Mouse (Mus musculus): ENCODE measurements around the gene Ypel2.

Ypel2 gene

DNA sequence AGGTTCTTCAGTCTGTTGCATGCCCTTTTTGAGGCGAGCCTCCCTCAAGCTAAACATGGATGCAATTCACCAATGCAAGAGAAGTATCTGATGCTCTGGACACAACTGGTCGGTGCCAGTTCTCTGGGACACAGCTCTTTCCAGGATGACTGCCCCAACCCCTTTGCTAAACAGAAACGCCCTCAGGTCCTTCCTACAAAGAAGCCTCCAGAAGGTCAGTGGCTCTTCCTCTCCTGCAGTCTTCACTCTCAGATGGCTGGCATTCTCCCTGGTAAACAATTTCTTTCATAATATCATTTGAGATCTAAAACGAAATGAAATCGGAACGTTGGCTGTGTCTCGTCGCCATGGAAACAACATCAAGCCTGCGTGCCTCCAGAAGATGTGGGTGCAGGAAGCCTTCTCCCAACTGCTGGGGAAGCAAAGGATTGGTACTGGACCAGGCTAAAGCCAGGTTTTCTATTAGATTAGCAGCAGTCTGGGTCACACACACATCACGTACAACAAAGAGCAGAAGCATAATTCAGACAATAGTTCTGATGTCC is 62.8 kb downstream of the Ypel2 start:
- no peak for DNase-seq (ENCODE audit: low spot score)

DNA sequence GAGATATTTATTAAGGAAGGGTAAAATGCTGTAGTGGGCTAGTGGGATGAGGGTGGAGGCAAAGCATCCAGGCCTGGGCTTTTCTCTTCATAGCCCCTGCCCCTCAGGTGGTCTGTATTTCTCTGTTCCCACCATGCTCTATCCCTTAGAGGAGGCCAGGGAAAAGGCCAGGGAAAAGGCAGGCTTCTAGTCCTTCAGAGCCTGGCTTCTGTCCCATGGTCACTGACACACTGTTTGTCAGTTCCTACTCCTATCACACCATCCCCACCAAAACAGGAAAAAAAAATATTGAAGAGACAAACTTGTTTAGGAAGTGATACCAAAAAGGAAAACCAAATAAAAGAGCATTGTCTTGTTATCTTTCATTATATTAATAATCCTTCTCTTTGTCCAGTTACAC is 63.5 kb downstream of the Ypel2 start:
- no peak for DNase-seq (ENCODE audit: low spot score)

- no peak for DNase-seq (ENCODE audit: low spot score)
Observed at GRCm38 (mm10) chr11:86929531-86929930, 64.0 kb downstream of the Ypel2 start.

DNA sequence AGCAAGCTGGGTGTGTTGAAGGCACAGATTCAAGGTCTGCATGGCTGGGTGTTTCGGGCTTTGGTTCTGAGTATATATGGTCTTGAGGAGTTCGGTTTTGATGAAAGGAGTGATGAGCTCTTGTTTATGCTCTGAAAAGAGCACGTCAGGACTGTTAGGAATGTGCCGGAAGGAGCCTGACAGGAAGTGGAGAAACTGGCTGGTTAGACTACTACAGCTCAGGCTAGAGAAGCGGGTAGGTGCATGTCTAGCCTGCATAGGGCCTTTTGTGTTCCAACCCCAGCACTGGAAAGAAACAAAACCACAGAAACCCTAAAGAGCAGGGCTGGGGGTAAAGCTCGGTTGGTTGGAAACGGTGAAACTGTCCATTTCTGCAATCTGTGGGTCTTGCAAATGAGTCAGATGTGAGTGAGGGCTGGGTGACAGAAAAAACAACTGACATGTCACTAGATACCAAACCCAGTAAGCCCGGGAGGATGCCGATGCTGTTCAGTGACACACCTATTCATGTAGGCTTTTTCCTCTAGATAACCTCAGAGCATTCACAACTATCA is 68.3 kb downstream of the Ypel2 start:
- no peak for DNase-seq (ENCODE audit: low spot score)

- no peak for DNase-seq (ENCODE audit: low spot score)
Observed at GRCm38 (mm10) chr11:86924629-86925028, 68.9 kb downstream of the Ypel2 start.

DNA sequence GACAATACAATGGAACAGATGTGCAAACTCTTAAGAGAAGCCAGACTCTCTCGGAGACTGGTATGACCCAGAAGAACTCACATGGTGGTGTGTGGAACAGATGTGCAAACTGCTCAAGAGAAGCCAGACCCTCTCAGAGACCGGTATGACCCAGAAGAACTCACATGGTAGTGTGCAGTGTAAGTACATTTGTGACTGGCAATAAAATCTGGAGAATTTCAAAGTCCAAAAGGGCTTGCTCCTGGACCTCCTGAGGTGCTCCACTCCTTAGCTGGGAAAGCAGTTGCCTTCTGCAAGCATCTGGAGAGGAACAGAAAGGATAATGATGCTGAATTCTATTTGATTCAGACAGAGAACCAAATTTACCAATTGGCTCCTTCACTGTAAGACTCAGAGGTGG is 69.9 kb downstream of the Ypel2 start:
- DNase-seq (ENCODE audit: low spot score), result no peak

DNA sequence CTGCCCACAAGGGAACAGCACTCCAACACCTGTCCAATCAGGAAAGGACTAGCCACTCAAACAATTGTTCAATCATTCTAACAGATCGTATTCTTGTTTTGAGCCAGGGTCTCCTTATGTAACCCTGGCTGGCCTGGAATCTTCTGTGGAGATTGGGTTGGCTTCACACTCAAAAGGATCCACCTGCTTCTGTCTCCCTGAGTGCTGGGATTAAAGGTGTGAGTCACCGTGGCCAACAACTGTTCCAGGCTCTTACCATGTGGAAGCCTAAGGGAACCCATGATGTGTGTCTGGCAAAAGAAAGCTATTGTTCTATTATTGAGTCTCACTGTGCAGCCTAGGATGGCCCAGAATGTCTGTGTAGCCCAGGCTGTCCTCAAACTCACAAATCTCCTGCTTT is 71.5 kb downstream of the Ypel2 start:
- DNase-seq (ENCODE audit: low spot score), result no peak

GRCm38 (mm10) chr11:86921335-86921734 is 72.2 kb downstream of the Ypel2 start:
- no peak for DNase-seq (ENCODE audit: low spot score)

DNA sequence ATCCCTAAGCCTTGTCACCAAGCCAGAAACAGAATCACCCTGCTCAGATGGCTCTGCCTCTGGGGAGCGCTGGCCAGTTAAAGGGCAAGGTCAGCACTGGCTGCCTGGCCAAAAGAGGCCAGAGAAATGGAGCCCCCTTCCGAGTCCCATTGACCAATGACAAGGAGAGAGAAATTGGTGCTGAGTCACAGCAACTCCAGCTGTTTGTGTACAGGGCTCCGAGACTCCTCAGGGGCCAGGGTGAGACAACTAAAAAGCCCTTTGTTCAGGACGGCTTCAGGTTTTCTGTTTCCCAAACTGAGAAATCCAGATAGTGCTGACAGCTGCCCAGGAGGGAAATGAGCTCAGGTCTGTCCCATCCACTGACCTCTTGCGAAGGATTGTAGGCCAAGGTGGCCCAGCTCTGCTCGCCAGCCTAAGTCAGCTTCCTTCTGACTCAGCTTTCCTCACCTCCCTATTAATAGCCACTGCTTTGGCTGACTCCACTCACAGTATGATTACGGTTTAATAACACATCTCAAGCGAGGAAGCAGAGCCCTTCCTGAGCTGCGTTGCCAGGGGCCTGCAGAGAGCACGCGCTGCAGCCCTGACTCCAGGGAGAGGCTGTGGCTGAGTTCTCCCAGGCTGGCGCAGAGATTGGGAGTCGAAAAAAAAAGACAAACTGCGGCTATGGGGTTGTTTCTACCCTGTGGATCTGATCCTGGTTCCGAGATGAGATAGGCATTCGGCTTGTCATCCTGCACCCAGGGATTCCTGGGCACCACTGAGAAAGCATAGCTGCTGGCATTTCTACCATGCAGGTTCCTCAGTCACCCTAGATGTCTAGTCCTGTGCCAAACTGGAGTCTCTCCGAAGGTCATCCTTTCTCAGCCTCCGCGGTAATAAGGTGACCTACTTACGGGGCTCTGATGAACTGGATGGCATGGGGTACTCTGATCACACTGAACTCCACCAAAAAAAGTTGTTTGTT is 73.1 kb downstream of the Ypel2 start:
- DNase-seq (ENCODE audit: low spot score), result no peak

DNA sequence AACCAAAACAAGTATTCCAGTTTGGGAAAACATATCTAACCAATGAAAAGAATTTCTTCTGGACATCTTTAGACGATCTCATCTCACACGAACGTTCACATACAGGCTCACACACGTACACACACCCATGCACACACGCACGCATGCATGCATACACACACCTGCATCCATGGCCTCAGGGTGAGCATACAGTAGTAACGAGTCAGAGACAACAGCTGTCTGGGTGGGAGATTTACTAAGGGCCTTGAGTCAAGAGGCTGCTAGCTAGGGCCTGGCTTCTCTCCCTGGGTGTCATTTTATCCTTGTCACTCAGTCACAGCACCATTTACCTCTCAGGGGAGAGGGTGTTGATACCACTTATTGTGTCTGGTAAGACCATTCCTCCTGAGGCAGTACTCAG is 74.0 kb downstream of the Ypel2 start:
- no peak for DNase-seq (ENCODE audit: low spot score)

GRCm38 (mm10) chr11:86917536-86917935 is 76.0 kb downstream of the Ypel2 start:
- DNase-seq (ENCODE audit: low spot score), result no peak

- DNase-seq (ENCODE audit: low spot score), result no peak
Observed at GRCm38 (mm10) chr11:86916596-86917249, 76.8 kb downstream of the Ypel2 start.

- no peak for DNase-seq (ENCODE audit: low spot score)
Observed at GRCm38 (mm10) chr11:86914329-86914728, 79.2 kb downstream of the Ypel2 start.

DNA sequence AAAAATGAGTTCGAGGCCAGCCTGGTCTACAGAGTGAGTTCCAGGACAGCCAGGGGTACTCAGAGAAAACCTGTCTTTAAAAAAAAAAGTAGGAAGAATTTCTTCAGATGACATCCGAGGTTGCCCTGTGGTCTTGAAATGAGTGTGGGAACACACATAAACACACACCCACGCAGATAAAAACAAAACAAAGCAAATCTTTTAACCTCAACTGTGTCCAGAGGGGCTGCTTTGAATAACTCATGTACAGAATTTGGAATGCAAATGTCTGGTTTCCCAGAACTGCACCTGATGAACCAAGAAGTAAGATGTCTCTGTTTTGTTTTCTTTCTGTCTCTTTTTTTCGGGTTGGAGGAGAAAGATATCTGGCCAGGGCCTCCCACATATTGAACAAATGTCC is 83.3 kb downstream of the Ypel2 start:
- DNase-seq (ENCODE audit: low spot score), result no peak

DNA sequence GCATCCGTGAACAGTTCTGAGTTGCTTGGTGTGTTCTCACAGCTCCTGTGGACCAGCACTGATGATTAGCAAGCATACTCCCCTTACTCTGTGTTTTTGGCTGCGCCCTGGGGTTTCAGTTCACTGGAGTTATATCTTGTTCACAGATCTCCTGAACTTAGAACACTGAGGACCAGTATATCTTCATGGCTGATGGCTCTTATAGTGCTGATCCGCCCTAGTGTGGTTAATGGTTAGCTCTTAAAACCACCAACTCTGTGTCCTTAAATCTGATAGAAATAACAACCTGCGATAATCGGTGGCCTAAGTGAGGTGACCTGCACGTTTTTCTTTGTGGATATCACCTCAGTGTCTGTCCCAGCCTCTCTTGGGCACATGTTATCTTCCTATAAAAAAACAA is 84.5 kb downstream of the Ypel2 start:
- DNase-seq (ENCODE audit: low spot score), result no peak

DNA sequence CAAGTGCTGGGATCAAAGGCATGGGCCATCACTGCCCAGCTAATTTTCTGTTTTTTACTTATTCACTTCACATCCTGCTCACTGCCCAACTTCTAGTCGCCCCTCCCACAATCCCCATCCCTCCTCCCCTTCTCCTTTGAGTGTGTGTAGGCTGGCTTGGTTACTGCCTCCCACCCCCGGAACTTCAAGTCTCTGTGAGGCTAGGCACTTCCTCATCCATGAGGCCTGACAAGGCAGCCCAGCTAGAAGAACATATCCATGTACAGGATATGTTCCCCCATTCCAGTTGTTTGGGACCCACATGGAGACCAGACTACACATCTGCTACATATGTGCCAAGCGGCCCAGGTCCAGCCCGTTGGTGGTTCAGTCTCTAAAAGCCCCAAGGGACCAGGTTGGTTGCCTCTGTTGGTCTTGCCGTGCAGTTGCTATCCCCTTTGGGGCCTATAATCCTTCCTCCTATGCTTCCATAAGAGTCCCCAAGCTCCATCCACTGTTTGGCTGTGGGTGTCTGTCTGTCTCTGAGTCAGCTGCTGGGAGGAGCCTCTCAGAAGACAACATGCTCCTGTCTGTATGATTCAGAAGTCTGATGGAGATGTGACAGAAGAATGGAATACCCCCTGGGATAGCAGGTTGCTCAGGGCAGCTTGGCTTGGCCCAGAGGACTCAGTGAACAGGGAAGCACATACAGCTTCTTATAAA is 85.5 kb downstream of the Ypel2 start:
- DNase-seq (ENCODE audit: low spot score), result no peak

GRCm38 (mm10) chr11:86906767-86907662 is 86.5 kb downstream of the Ypel2 start:
- no peak for DNase-seq (ENCODE audit: low spot score)

GRCm38 (mm10) chr11:86906257-86906656 is 87.2 kb downstream of the Ypel2 start:
- no peak for DNase-seq (ENCODE audit: low spot score)

- DNase-seq (ENCODE audit: low spot score), result no peak
Observed at GRCm38 (mm10) chr11:86905261-86905660, 88.2 kb downstream of the Ypel2 start.

DNA sequence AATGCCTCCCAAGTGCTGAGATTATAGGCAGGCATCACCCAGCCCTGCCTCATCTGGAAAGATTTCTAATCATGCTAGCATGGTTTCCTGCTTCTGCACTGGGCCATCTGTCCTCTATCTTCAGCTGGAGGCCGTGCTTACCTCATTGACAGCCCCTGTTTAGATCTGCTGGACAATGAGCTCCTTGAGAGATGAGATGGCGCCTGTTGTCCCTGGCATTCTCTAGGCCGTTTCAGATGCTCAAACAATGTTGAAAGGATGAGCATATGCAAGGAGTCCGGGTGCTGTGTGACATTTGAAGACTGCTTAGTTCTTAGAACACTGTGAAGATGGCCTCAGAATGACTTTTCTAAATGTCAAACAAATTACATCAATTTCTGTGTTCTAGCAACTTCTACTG is 88.8 kb downstream of the Ypel2 start:
- no peak for DNase-seq (ENCODE audit: low spot score)

- no peak for DNase-seq (ENCODE audit: low spot score)
Observed at GRCm38 (mm10) chr11:86898367-86898766, 95.1 kb downstream of the Ypel2 start.

All from testis, postnatal 10 days (tissue).